Mouse (Mus musculus) layer of hippocampus, postnatal 10 days (tissue): ENCODE data around the gene Gm49354. TPM values are rescaled to one million over a fixed set of nuclear protein-coding genes. Genes with fewer than 3 reads are reported as not detected.
"Not testable (repeated sequence)": the region's sequence is repeated elsewhere in the genome, so short reads cannot be mapped to it uniquely, and the experiment has no call there.

Source experiments
- DNase-seq, 2 experiments: peaks; one replicate each; pipeline ENCODE4 v3.0.0; 2021; ENCODE audit warnings: low spot score in 2 of 2
- long read RNA-seq: library from polyadenylated mRNA; stranded (forward); transcript quantifications from one replicate; pipeline ENCODE4 v2.0.0, GENCODE M21; 2023
- total RNA-seq, 2 experiments: library from RNA; stranded (reverse); gene quantifications; 2 replicates each; pipeline ENCODE4 v1.2.3; 2021

Gm49354 gene
- total RNA-seq, result not detected
- long read RNA-seq, result 0 reads

- no peak for DNase-seq
These were observed at the start of gene Gm49354 for GRCm38 (mm10) chr13:59782145-59782544. Gene Gm49354, minus strand, starts transcription at chr13:59782245.

GRCm38 (mm10) chr13:59825966-59826365 lies 43.9 kb upstream of the Gm49354 start:
- no peak for DNase-seq

- peak; percentile 90 to 94 for DNase-seq
These were observed 40.7 kb upstream of the Gm49354 start, which contains the start of gene Tut7 for GRCm38 (mm10) chr13:59822507-59823462. Gene Tut7, minus strand, starts transcription at chr13:59823147.

- no peak for DNase-seq
These were observed 38.8 kb upstream of the Gm49354 start for GRCm38 (mm10) chr13:59820836-59821235.

- no peak for DNase-seq
These were observed 38.1 kb upstream of the Gm49354 start for GRCm38 (mm10) chr13:59820114-59820513.

- DNase-seq, result no peak
These were observed 35.3 kb upstream of the Gm49354 start for GRCm38 (mm10) chr13:59817352-59817751.

- no peak for DNase-seq
These were observed 32.1 kb upstream of the Gm49354 start for GRCm38 (mm10) chr13:59814109-59814591.

- DNase-seq, result no peak
These were observed 29.5 kb upstream of the Gm49354 start for GRCm38 (mm10) chr13:59811581-59811980.

GRCm38 (mm10) chr13:59801000-59801399 lies 19.0 kb upstream of the Gm49354 start:
- no peak for DNase-seq

- DNase-seq, result no peak
These were observed 18.0 kb upstream of the Gm49354 start for GRCm38 (mm10) chr13:59800077-59800476.

GRCm38 (mm10) chr13:59798306-59798705 lies 16.3 kb upstream of the Gm49354 start:
- no peak for DNase-seq

GRCm38 (mm10) chr13:59796466-59796848 lies 14.4 kb upstream of the Gm49354 start:
- no peak for DNase-seq

GRCm38 (mm10) chr13:59795807-59796465 lies 13.9 kb upstream of the Gm49354 start:
- no peak for DNase-seq

- no peak for DNase-seq
These were observed 12.7 kb upstream of the Gm49354 start for GRCm38 (mm10) chr13:59794786-59795185.

GRCm38 (mm10) chr13:59779744-59780264 lies 2.2 kb downstream of the Gm49354 start:
- DNase-seq, result not testable (repeated sequence)

- DNase-seq, result no peak
These were observed 2.8 kb downstream of the Gm49354 start for GRCm38 (mm10) chr13:59779213-59779612.

GRCm38 (mm10) chr13:59775168-59775567 lies 6.9 kb downstream of the Gm49354 start:
- no peak for DNase-seq

GRCm38 (mm10) chr13:59771257-59771656 lies 10.8 kb downstream of the Gm49354 start:
- peak; percentile 53 to 65 for DNase-seq

GRCm38 (mm10) chr13:59770847-59771246 lies 11.2 kb downstream of the Gm49354 start:
- peak in 1 of 2 experiments; percentile 21 for DNase-seq

GRCm38 (mm10) chr13:59770164-59770562 lies 11.9 kb downstream of the Gm49354 start:
- peak; percentile 82 to 86 for DNase-seq

GRCm38 (mm10) chr13:59769296-59770163 lies 12.5 kb downstream of the Gm49354 start, which contains the start of gene Isca1:
Gene Isca1, minus strand, starts transcription at chr13:59769810.
- peak; percentile 99 to 100 for DNase-seq
